Mouse (Mus musculus): Measurements from ENCODE around the gene Bbs9. TPM values are rescaled to one million over a fixed set of nuclear protein-coding genes. Genes with fewer than 3 reads are reported as not detected.

The Bbs9 gene
- polyA plus RNA-seq, 1 experiment from 2014 or later: 6.4 TPM

DNA sequence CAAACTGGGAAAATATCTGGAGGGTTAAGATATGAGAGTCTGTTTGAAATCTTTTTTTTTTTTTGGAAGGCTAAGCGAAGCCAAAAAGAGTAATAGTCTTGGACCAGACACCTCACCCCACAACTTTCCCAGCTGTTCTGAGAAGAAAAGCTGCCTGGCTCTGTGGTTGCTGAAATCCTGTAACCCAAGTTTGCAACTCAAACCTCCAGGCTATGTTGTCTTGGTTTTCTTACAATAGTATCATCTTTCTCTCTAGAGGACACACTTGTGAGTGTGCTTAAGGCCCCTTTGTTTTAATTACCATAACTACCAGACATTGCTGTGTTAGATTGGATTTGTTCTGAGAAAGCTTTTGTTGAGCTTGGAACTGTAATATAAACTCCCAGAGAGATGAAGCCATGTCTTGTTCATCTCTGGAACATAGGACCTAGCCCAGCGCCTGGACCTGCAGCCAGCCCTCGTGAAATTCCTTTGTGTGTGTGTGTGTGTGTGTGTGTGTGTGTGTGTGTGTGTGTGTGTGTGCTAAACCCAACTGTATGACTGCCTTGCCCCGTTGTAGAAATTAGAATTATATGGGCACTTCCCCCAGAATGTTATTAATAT lies 290.2 kb downstream of the Bbs9 start:
- H3K9ac ChIP-seq: no peak overlapping the region
- H3K27ac ChIP-seq (replicated peaks): no peak overlapping the region
- no peak overlapping the region for H3K4me3 ChIP-seq
- no peaks in the 10 kb centered on the region for H3K27me3 ChIP-seq (replicated peaks)
- no peaks in the 10 kb centered on the region for H3K9me3 ChIP-seq
- no peaks in the 10 kb centered on the region for H3K4me1 ChIP-seq
- H3K4me2 ChIP-seq: no peak overlapping the region
- no peak for ATAC-seq (ENCODE audit: extremely low read depth, insufficient number of reproducible peaks, low FRiP score, low TSS enrichment)
- no peaks in the 10 kb centered on the region for H3K36me3 ChIP-seq
- whole genome bisulfite sequencing: 65% methylated on average over 4 of the region's 4 CpGs

GRCm38 (mm10) chr9:22767154-22767553 lies 291.6 kb downstream of the Bbs9 start:
- Histone ChIP-seq H3K9me3 (no peaks in the 10 kb centered on the region), H3K4me2 (no peak overlapping the region), H3K9ac (no peak overlapping the region), H3K36me3 (no peaks in the 10 kb centered on the region), H3K4me3 (no peak overlapping the region), H3K4me1 (no peaks in the 10 kb centered on the region), H3K27ac (replicated peaks) (no peak overlapping the region), H3K27me3 (replicated peaks) (no peaks in the 10 kb centered on the region)
- ATAC-seq (ENCODE audit: extremely low read depth, insufficient number of reproducible peaks, low FRiP score, low TSS enrichment): no peak
- 74% methylated on average over 5 of the region's 5 CpGs for WGBS

GRCm38 (mm10) chr9:22767860-22768259 lies 292.3 kb downstream of the Bbs9 start:
- H3K9ac ChIP-seq: no peak overlapping the region
- H3K9me3 ChIP-seq: no peaks in the 10 kb centered on the region
- H3K4me3 ChIP-seq: no peak overlapping the region
- ATAC-seq (ENCODE audit: extremely low read depth, insufficient number of reproducible peaks, low FRiP score, low TSS enrichment): no peak
- no peaks in the 10 kb centered on the region for H3K36me3 ChIP-seq
- no peaks in the 10 kb centered on the region for H3K4me1 ChIP-seq
- WGBS: 37% methylated on average over 3 of the region's 3 CpGs
- no peak overlapping the region for H3K27ac ChIP-seq (replicated peaks)
- no peak overlapping the region for H3K4me2 ChIP-seq
- H3K27me3 ChIP-seq (replicated peaks): no peaks in the 10 kb centered on the region

DNA sequence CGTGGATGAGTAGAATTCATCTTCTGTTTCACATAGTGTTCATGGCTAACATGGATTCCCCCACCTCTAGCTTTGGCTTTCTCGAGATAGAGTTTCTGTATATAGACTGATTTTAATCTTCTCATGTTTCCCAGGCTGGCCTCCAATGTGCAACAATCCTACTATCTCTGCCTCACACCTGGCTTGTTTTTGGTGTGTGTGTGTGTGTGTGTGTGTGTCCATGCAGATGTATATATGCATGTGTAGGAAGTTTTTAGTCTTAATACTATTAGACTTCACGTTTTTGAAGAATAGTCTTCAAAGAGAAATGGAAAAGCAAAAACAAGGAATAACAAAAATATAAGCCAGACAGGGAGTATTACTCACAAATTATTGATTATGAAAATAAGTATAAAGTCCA lies 296.3 kb downstream of the Bbs9 start:
- Histone ChIP-seq H3K4me2 (no peak overlapping the region), H3K27me3 (replicated peaks) (no peaks in the 10 kb centered on the region), H3K9ac (no peak overlapping the region), H3K36me3 (no peaks in the 10 kb centered on the region), H3K4me3 (no peak overlapping the region), H3K27ac (replicated peaks) (no peak overlapping the region), H3K9me3 (no peaks in the 10 kb centered on the region), H3K4me1 (no peaks in the 10 kb centered on the region)
- 76% methylated on average over 3 of the region's 3 CpGs for WGBS
- no peak for ATAC-seq (ENCODE audit: extremely low read depth, insufficient number of reproducible peaks, low FRiP score, low TSS enrichment)

- Histone ChIP-seq H3K9me3 (no peaks in the 10 kb centered on the region), H3K27ac (replicated peaks) (no peak overlapping the region), H3K4me2 (no peak overlapping the region), H3K27me3 (replicated peaks) (no peaks in the 10 kb centered on the region), H3K36me3 (no peaks in the 10 kb centered on the region), H3K4me1 (no peaks in the 10 kb centered on the region), H3K9ac (no peak overlapping the region), H3K4me3 (no peak overlapping the region)
- WGBS: 76% methylated on average over 5 of the region's 5 CpGs
- no peak for ATAC-seq (ENCODE audit: extremely low read depth, insufficient number of reproducible peaks, low FRiP score, low TSS enrichment)
These were observed 300.9 kb downstream of the Bbs9 start for GRCm38 (mm10) chr9:22776246-22776961.

- no peak for ATAC-seq (ENCODE audit: extremely low read depth, insufficient number of reproducible peaks, low FRiP score, low TSS enrichment)
- Histone ChIP-seq H3K27ac (replicated peaks) (no peak overlapping the region), H3K4me1 (no peaks in the 10 kb centered on the region), H3K27me3 (replicated peaks) (no peaks in the 10 kb centered on the region), H3K36me3 (no peaks in the 10 kb centered on the region), H3K9me3 (no peaks in the 10 kb centered on the region), H3K4me2 (no peak overlapping the region), H3K9ac (no peak overlapping the region), H3K4me3 (no peak overlapping the region)
- WGBS: 81% methylated on average over 7 of the region's 7 CpGs
These were observed 301.9 kb downstream of the Bbs9 start for GRCm38 (mm10) chr9:22777425-22777824.

DNA sequence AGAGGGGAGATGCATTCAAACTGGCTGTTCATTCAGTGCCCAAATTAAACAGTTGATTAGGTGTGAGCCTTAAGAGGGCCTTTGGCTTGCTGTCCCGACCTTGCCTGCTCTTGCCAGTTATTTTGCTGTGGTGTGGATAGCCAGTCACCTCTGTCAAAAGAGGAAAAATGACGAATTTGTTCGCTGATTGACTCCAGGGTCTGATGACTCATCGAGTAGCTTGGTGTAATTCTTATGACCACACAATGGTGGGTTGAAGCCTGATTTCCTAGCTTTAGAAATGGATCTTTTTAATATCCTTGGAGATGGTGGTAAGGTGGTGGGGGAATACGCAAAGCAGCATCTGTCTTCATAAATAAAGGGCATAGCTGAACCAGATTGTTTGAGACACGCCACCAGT lies 304.1 kb downstream of the Bbs9 start:
- Histone ChIP-seq H3K9me3 (no peaks in the 10 kb centered on the region), H3K27me3 (replicated peaks) (no peaks in the 10 kb centered on the region), H3K9ac (no peak overlapping the region), H3K27ac (replicated peaks) (no peak overlapping the region), H3K4me2 (no peak overlapping the region), H3K36me3 (no peaks in the 10 kb centered on the region), H3K4me3 (no peak overlapping the region), H3K4me1 (no peaks in the 10 kb centered on the region)
- 72% methylated on average over 6 of the region's 6 CpGs for WGBS
- ATAC-seq (ENCODE audit: extremely low read depth, insufficient number of reproducible peaks, low FRiP score, low TSS enrichment): no peak

DNA sequence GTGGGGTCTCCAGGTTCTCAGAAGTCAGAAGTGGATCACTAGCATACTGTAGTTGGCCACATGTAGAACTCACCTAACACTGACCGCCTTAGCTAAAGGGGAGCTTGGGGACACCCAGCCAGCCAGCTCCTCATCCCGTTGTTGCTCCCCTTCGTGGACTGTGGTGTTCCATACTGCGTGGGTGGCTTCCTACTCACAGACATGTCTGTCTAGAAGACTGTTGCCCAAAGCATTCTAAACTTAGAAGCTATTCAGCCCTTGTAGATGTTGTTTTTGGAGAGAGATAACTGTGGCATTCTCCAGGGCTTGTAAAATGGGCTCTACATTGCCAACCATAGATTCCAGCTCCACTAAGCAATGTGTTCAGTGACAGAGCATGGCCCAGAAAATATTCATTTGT lies 310.5 kb downstream of the Bbs9 start:
- H3K27me3 ChIP-seq (replicated peaks): no peaks in the 10 kb centered on the region
- no peak for ATAC-seq (ENCODE audit: extremely low read depth, insufficient number of reproducible peaks, low FRiP score, low TSS enrichment)
- WGBS: 51% methylated on average over 4 of the region's 4 CpGs

DNA sequence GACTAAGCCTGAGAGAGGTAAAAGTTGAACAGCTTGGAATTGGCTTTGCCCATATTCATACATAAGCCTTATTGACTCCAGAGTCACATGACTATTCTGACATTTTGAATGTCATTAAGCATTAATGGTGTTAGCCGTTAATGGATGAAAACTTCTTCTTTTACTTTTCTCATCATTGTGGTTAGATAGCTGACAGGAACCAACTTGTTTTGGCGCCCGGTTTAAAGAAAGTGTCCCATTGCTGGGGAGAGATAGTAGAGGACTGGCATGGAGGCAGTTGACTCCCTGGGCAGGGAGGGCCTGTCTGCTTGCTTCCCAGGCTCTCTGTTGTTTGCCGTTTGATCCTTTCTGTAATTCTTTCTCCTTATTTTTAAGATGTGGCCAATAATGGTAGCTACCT lies 312.9 kb downstream of the Bbs9 start:
- H3K4me3 ChIP-seq: no peak overlapping the region
- peaks cover 18% of the 10 kb centered on the region for H3K4me1 ChIP-seq
- no peak for ATAC-seq (ENCODE audit: extremely low read depth, insufficient number of reproducible peaks, low FRiP score, low TSS enrichment)
- H3K9me3 ChIP-seq: no peaks in the 10 kb centered on the region
- no peak overlapping the region for H3K9ac ChIP-seq
- H3K36me3 ChIP-seq: no peaks in the 10 kb centered on the region
- WGBS: 88% methylated on average over 4 of the region's 4 CpGs
- no peaks in the 10 kb centered on the region for H3K27me3 ChIP-seq (replicated peaks)
- H3K27ac ChIP-seq (replicated peaks): no peak overlapping the region
- H3K4me2 ChIP-seq: no peak overlapping the region

More for the DNA sequence above, 310.5 kb downstream of the Bbs9 start:
- Histone ChIP-seq H3K4me1 (peaks cover 18% of the 10 kb centered on the region), H3K4me2 (no peak overlapping the region), H3K4me3 (no peak overlapping the region), H3K9me3 (no peaks in the 10 kb centered on the region), H3K36me3 (no peaks in the 10 kb centered on the region), H3K9ac (no peak overlapping the region), H3K27ac (replicated peaks) (peak overlapping the region; percentile 32; the same call in 1 of the 2 replicates)

DNA sequence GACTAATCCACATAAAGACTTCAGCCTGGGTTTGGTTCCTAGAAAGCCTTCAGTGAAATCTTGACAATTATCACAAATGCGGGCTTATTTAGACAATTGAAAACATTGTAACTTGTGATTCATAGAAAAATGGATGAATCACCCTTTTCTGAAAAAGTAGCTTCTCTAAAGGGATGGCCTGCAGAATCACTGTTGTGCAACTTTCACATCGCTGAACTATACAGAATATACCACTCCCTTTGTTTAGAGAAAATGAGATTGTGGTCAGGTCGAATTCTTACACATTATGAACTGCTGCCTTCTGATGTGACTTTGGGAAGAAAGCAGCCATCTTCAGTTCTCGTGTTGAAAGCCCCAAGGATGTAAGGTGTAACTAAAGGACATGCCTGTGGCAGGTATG lies 313.3 kb downstream of the Bbs9 start:
- 82% methylated on average over 4 of the region's 4 CpGs for WGBS

DNA sequence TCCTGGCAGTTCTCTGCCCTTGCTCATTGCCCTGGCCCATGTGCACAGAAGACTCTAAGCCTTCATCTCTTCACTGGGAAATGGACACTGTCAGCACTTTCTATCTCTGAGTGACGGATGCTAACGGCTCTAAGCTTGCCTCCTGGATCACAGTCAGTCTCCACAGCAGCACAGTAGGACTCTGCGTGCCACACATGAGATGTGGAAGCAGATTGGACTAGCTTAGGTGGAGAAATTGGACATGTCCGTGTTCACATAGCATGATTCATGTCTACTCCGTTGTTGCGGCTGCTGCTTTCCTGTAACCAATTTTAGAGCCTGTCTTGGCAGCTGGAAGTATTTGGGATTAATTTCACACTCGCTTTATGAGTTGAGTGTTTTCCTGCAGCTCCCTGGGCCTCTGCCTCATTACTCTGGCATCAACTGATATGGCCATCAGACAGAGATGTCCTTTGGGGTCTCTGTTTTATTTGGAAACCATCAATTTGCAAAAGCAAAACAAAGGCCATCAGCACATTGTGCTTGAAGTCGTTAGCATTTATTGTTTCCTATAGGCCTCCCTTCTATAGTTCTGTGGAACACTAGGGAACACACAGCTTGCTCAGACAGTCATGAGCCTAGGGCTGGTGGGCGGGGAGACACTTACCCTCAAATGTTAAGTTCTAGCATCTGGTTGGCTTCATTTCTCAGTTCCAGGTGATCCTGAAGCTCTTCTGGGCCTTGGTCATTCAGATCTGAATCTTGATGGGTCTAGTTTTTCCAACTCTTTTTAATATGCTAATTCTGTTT lies 314.1 kb downstream of the Bbs9 start:
- ATAC-seq (ENCODE audit: extremely low read depth, insufficient number of reproducible peaks, low FRiP score, low TSS enrichment): no peak
- no peak overlapping the region for H3K27ac ChIP-seq (replicated peaks)
- H3K4me2 ChIP-seq: no peak overlapping the region
- WGBS: 65% methylated on average over 9 of the region's 9 CpGs
- no peaks in the 10 kb centered on the region for H3K27me3 ChIP-seq (replicated peaks)
- H3K9me3 ChIP-seq: no peaks in the 10 kb centered on the region
- H3K4me1 ChIP-seq: peaks cover 18% of the 10 kb centered on the region
- no peak overlapping the region for H3K4me3 ChIP-seq
- no peaks in the 10 kb centered on the region for H3K36me3 ChIP-seq
- H3K9ac ChIP-seq: no peak overlapping the region

More for the DNA sequence above, 313.3 kb downstream of the Bbs9 start:
- Histone ChIP-seq H3K4me2 (no peak overlapping the region), H3K9me3 (no peaks in the 10 kb centered on the region), H3K9ac (no peak overlapping the region), H3K27ac (replicated peaks) (no peak overlapping the region), H3K4me1 (peaks cover 18% of the 10 kb centered on the region), H3K4me3 (no peak overlapping the region), H3K36me3 (no peaks in the 10 kb centered on the region), H3K27me3 (replicated peaks) (no peaks in the 10 kb centered on the region)
- no peak for ATAC-seq (ENCODE audit: extremely low read depth, insufficient number of reproducible peaks, low FRiP score, low TSS enrichment)

All from heart, embryonic 13.5 days (tissue).